Mouse (Mus musculus): ENCODE measurements around the gene Tekt3. TPM values are rescaled to one million over a fixed set of nuclear protein-coding genes. Genes with fewer than 3 reads are reported as not detected.

Tekt3 gene
- polyA plus RNA-seq, 1 experiment, result not detected

GRCm38 (mm10) chr11:63058375-63058952, 3.0 kb upstream of the Tekt3 start:
- no peak for TF ChIP-seq CTCF (IDR thresholded peaks at IDR 0.05; ENCODE audit: extremely low read depth, insufficient read depth, insufficient read length, insufficient replicate concordance)
- TF ChIP-seq POLR2A (IDR thresholded peaks at IDR 0.05; ENCODE audit: low read depth, low read length), result no peak

GRCm38 (mm10) chr11:63059911-63060310, 1.5 kb upstream of the Tekt3 start:
- H3K36me3 ChIP-seq (ENCODE audit: control insufficient read depth, insufficient read depth, low read length), result no peaks in the 10 kb centered on the region
- TF ChIP-seq CTCF (IDR thresholded peaks at IDR 0.05; ENCODE audit: extremely low read depth, insufficient read depth, insufficient read length, insufficient replicate concordance), result no peak
- TF ChIP-seq POLR2A (IDR thresholded peaks at IDR 0.05; ENCODE audit: low read depth, low read length), result no peak
- no peak for DNase-seq (ENCODE audit: low read depth in 1 of 2, low spot score in 2 of 2)
- 9% methylated on average over 1 of the region's 1 CpGs for WGBS
- H3K27ac ChIP-seq (ENCODE audit: insufficient read depth, low read length), result no peak overlapping the region
- H3K4me1 ChIP-seq (ENCODE audit: control insufficient read depth, insufficient read depth, insufficient read length), result no peaks in the 10 kb centered on the region
- H3K27me3 ChIP-seq (ENCODE audit: control insufficient read depth, insufficient read depth, low read length), result no peaks in the 10 kb centered on the region
- no peak overlapping the region for H3K4me3 ChIP-seq (ENCODE audit: extremely low read depth, insufficient read depth, insufficient read length)

More at GRCm38 (mm10) chr11:63058375-63058952, 3.0 kb upstream of the Tekt3 start:
- WGBS, result 75% methylated on average over 5 of the region's 5 CpGs
- DNase-seq (ENCODE audit: low read depth in 1 of 2, low spot score in 2 of 2), result no peak
- H3K27me3 ChIP-seq (ENCODE audit: control insufficient read depth, insufficient read depth, low read length), result no peaks in the 10 kb centered on the region
- no peak overlapping the region for H3K4me3 ChIP-seq (ENCODE audit: extremely low read depth, insufficient read depth, insufficient read length)
- no peak overlapping the region for H3K27ac ChIP-seq (ENCODE audit: insufficient read depth, low read length)
- no peaks in the 10 kb centered on the region for H3K36me3 ChIP-seq (ENCODE audit: control insufficient read depth, insufficient read depth, low read length)
- no peaks in the 10 kb centered on the region for H3K4me1 ChIP-seq (ENCODE audit: control insufficient read depth, insufficient read depth, insufficient read length)

GRCm38 (mm10) chr11:63066526-63066925, 5.1 kb downstream of the Tekt3 start:
- DNase-seq (ENCODE audit: low read depth in 1 of 2, low spot score in 2 of 2), result no peak
- Histone ChIP-seq H3K4me3 (ENCODE audit: extremely low read depth, insufficient read depth, insufficient read length) (no peak overlapping the region), H3K36me3 (ENCODE audit: control insufficient read depth, insufficient read depth, low read length) (no peaks in the 10 kb centered on the region), H3K27ac (ENCODE audit: insufficient read depth, low read length) (no peak overlapping the region), H3K4me1 (ENCODE audit: control insufficient read depth, insufficient read depth, insufficient read length) (no peaks in the 10 kb centered on the region), H3K27me3 (ENCODE audit: control insufficient read depth, insufficient read depth, low read length) (no peaks in the 10 kb centered on the region)
- TF ChIP-seq POLR2A (IDR thresholded peaks at IDR 0.05; ENCODE audit: low read depth, low read length) (no peak), CTCF (IDR thresholded peaks at IDR 0.05; ENCODE audit: extremely low read depth, insufficient read depth, insufficient read length, insufficient replicate concordance) (no peak)
- 71% methylated on average over 1 of the region's 1 CpGs for WGBS

- no peaks in the 10 kb centered on the region for H3K27me3 ChIP-seq (ENCODE audit: control insufficient read depth, insufficient read depth, low read length)
- no peaks in the 10 kb centered on the region for H3K4me1 ChIP-seq (ENCODE audit: control insufficient read depth, insufficient read depth, insufficient read length)
- no peak for TF ChIP-seq CTCF (IDR thresholded peaks at IDR 0.05; ENCODE audit: extremely low read depth, insufficient read depth, insufficient read length, insufficient replicate concordance)
- no peak for TF ChIP-seq POLR2A (IDR thresholded peaks at IDR 0.05; ENCODE audit: low read depth, low read length)
- DNase-seq (ENCODE audit: low read depth in 1 of 2, low spot score in 2 of 2), result no peak
- no peak overlapping the region for H3K4me3 ChIP-seq (ENCODE audit: extremely low read depth, insufficient read depth, insufficient read length)
- 91% methylated on average over 17 of the region's 17 CpGs for WGBS
- no peak overlapping the region for H3K27ac ChIP-seq (ENCODE audit: insufficient read depth, low read length)
- H3K36me3 ChIP-seq (ENCODE audit: control insufficient read depth, insufficient read depth, low read length), result no peaks in the 10 kb centered on the region
Observed at GRCm38 (mm10) chr11:63070081-63070480, 8.6 kb downstream of the Tekt3 start.

- H3K27me3 ChIP-seq (ENCODE audit: control insufficient read depth, insufficient read depth, low read length), result no peaks in the 10 kb centered on the region
- no peaks in the 10 kb centered on the region for H3K36me3 ChIP-seq (ENCODE audit: control insufficient read depth, insufficient read depth, low read length)
- H3K4me1 ChIP-seq (ENCODE audit: control insufficient read depth, insufficient read depth, insufficient read length), result no peaks in the 10 kb centered on the region
- no peak for TF ChIP-seq POLR2A (IDR thresholded peaks at IDR 0.05; ENCODE audit: low read depth, low read length)
- 89% methylated on average over 3 of the region's 3 CpGs for WGBS
- no peak for DNase-seq (ENCODE audit: low read depth in 1 of 2, low spot score in 2 of 2)
- H3K27ac ChIP-seq (ENCODE audit: insufficient read depth, low read length), result no peak overlapping the region
- no peak overlapping the region for H3K4me3 ChIP-seq (ENCODE audit: extremely low read depth, insufficient read depth, insufficient read length)
Observed at GRCm38 (mm10) chr11:63084536-63084935, 23.1 kb downstream of the Tekt3 start.

- TF ChIP-seq POLR2A (IDR thresholded peaks at IDR 0.05; ENCODE audit: low read depth, low read length), result no peak
- TF ChIP-seq CTCF (IDR thresholded peaks at IDR 0.05; ENCODE audit: extremely low read depth, insufficient read depth, insufficient read length, insufficient replicate concordance), result no peak
Observed at GRCm38 (mm10) chr11:63088672-63089071, 27.2 kb downstream of the Tekt3 start.

GRCm38 (mm10) chr11:63090210-63090609, 28.8 kb downstream of the Tekt3 start:
- TF ChIP-seq CTCF (IDR thresholded peaks at IDR 0.05; ENCODE audit: extremely low read depth, insufficient read depth, insufficient read length, insufficient replicate concordance) (no peak), POLR2A (IDR thresholded peaks at IDR 0.05; ENCODE audit: low read depth, low read length) (no peak)
- H3K27ac ChIP-seq (ENCODE audit: insufficient read depth, low read length), result no peak overlapping the region
- no peaks in the 10 kb centered on the region for H3K27me3 ChIP-seq (ENCODE audit: control insufficient read depth, insufficient read depth, low read length)
- DNase-seq (ENCODE audit: low read depth in 1 of 2, low spot score in 2 of 2), result no peak
- H3K4me1 ChIP-seq (ENCODE audit: control insufficient read depth, insufficient read depth, insufficient read length), result no peaks in the 10 kb centered on the region
- no peak overlapping the region for H3K4me3 ChIP-seq (ENCODE audit: extremely low read depth, insufficient read depth, insufficient read length)
- 55% methylated on average over 4 of the region's 4 CpGs for WGBS
- no peaks in the 10 kb centered on the region for H3K36me3 ChIP-seq (ENCODE audit: control insufficient read depth, insufficient read depth, low read length)

More at GRCm38 (mm10) chr11:63088672-63089071, 27.2 kb downstream of the Tekt3 start:
- DNase-seq (ENCODE audit: low read depth in 1 of 2, low spot score in 2 of 2), result no peak
- Histone ChIP-seq H3K4me1 (ENCODE audit: control insufficient read depth, insufficient read depth, insufficient read length) (no peaks in the 10 kb centered on the region), H3K27ac (ENCODE audit: insufficient read depth, low read length) (no peak overlapping the region), H3K36me3 (ENCODE audit: control insufficient read depth, insufficient read depth, low read length) (no peaks in the 10 kb centered on the region), H3K4me3 (ENCODE audit: extremely low read depth, insufficient read depth, insufficient read length) (no peak overlapping the region), H3K27me3 (ENCODE audit: control insufficient read depth, insufficient read depth, low read length) (no peaks in the 10 kb centered on the region)
- WGBS, result 91% methylated on average over 6 of the region's 6 CpGs
